Mouse (Mus musculus) midbrain, embryonic 10.5 days (tissue): Measurements from ENCODE around the gene Epha3. TPM values are rescaled to one million over a fixed set of nuclear protein-coding genes. Genes with fewer than 3 reads are reported as not detected.

Source experiments
- DNase-seq: peaks from one replicate; pipeline ENCODE4 v3.0.0-alpha.2; 2017; ENCODE audit warnings: low spot score
- H3K27ac ChIP-seq: fragments of 300-500 bp; sonication (generic); replicated peaks from 2 replicates; pipeline ENCODE4 v1.5.1; 2016; ENCODE audit warnings: mild to moderate bottlenecking
- H3K27me3 ChIP-seq: fragments of 300-500 bp; sonication (generic); 2 replicates; pipeline ENCODE4 v1.6.1; 2016; ENCODE audit warnings: low read depth, mild to moderate bottlenecking; ENCODE audit not compliant: poor library complexity, severe bottlenecking
- H3K36me3 ChIP-seq: fragments of 300-500 bp; sonication (generic); 2 replicates; pipeline ENCODE4 v1.6.1; 2016; ENCODE audit warnings: mild to moderate bottlenecking, moderate library complexity
- H3K4me1 ChIP-seq: fragments of 300-500 bp; sonication (generic); 2 replicates; pipeline ENCODE4 v1.6.1; 2016
- H3K4me3 ChIP-seq: fragments of 300-500 bp; sonication (generic); 2 replicates; pipeline ENCODE4 v1.5.1; 2016; ENCODE audit warnings: mild to moderate bottlenecking, moderate library complexity
- H3K9me3 ChIP-seq: fragments of 300-500 bp; sonication (generic); replicated peaks from 2 replicates; pipeline ENCODE4 v1.6.1; 2016; ENCODE audit warnings: mild to moderate bottlenecking
- WGBS: fragments of 180-500 bp; shearing (Covaris S2); methylation state at CpG from one replicate; pipeline ENCODE4 v1.1.7; 2016; 5-methylcytosine and 5-hydroxymethylcytosine counted together
- polyA plus RNA-seq: library from polyadenylated mRNA; unstranded; fragments of >200 nt; fragmentation: Nextera tagmentation; extraction: Ambion mirVana; gene quantifications from 2 replicates; pipeline ENCODE4 v1.2.1, GENCODE M21; 2016

Epha3 gene
- polyA plus RNA-seq, 1 experiment from 2014 or later = 26.7 TPM

- H3K9me3 ChIP-seq = no peaks in the 10 kb centered on the region
- no peaks in the 10 kb centered on the region for H3K27me3 ChIP-seq
- H3K36me3 ChIP-seq = no peaks in the 10 kb centered on the region
- H3K4me1 ChIP-seq = no peaks in the 10 kb centered on the region
- H3K4me3 ChIP-seq = no peak overlapping the region
- H3K27ac ChIP-seq = no peak overlapping the region
- DNase-seq = no peak
- WGBS = 87% methylated on average over 1 of the region's 1 CpGs
Observed at GRCm38 (mm10) chr16:63777811-63778210, 86.2 kb downstream of the Epha3 start.

GRCm38 (mm10) chr16:63772566-63772965, 91.4 kb downstream of the Epha3 start:
- Histone ChIP-seq H3K4me1 (no peaks in the 10 kb centered on the region), H3K27ac (no peak overlapping the region), H3K36me3 (no peaks in the 10 kb centered on the region), H3K9me3 (no peaks in the 10 kb centered on the region), H3K27me3 (no peaks in the 10 kb centered on the region), H3K4me3 (no peak overlapping the region)
- no peak for DNase-seq
- 95% methylated on average over 3 of the region's 3 CpGs for WGBS

- H3K4me1 ChIP-seq = no peaks in the 10 kb centered on the region
- WGBS = 92% methylated on average over 5 of the region's 5 CpGs
- no peak overlapping the region for H3K27ac ChIP-seq
- DNase-seq = no peak
- no peak overlapping the region for H3K4me3 ChIP-seq
- no peaks in the 10 kb centered on the region for H3K36me3 ChIP-seq
- no peaks in the 10 kb centered on the region for H3K9me3 ChIP-seq
- H3K27me3 ChIP-seq = no peaks in the 10 kb centered on the region
Observed at GRCm38 (mm10) chr16:63767589-63767988, 96.4 kb downstream of the Epha3 start.

- peaks cover 13% of the 10 kb centered on the region; the same call in 1 of the 2 replicates for H3K4me1 ChIP-seq
- WGBS = 88% methylated on average over 4 of the region's 4 CpGs
- no peaks in the 10 kb centered on the region for H3K9me3 ChIP-seq
Observed at GRCm38 (mm10) chr16:63761177-63761576, 102.8 kb downstream of the Epha3 start.

GRCm38 (mm10) chr16:63760112-63760511, 103.9 kb downstream of the Epha3 start:
- Histone ChIP-seq H3K36me3 (no peaks in the 10 kb centered on the region), H3K9me3 (no peaks in the 10 kb centered on the region), H3K27ac (no peak overlapping the region), H3K4me1 (peaks cover 13% of the 10 kb centered on the region; the same call in 1 of the 2 replicates), H3K4me3 (no peak overlapping the region), H3K27me3 (no peaks in the 10 kb centered on the region)
- WGBS = 61% methylated on average over 2 of the region's 2 CpGs
- no peak for DNase-seq

More at GRCm38 (mm10) chr16:63761177-63761576, 102.8 kb downstream of the Epha3 start:
- Histone ChIP-seq H3K4me3 (no peak overlapping the region), H3K36me3 (no peaks in the 10 kb centered on the region), H3K27ac (no peak overlapping the region), H3K27me3 (no peaks in the 10 kb centered on the region)
- no peak for DNase-seq

- H3K36me3 ChIP-seq = no peaks in the 10 kb centered on the region
- 0% methylated on average over 3 of the region's 3 CpGs for WGBS
- no peaks in the 10 kb centered on the region for H3K27me3 ChIP-seq
- no peaks in the 10 kb centered on the region for H3K9me3 ChIP-seq
- peak; percentile 36 for DNase-seq
- no peak overlapping the region for H3K4me3 ChIP-seq
- peak overlapping the region; percentile 55; the same call in 1 of the 2 replicates for H3K27ac ChIP-seq
- peaks cover 23% of the 10 kb centered on the region for H3K4me1 ChIP-seq
Observed at GRCm38 (mm10) chr16:63753052-63753451, 110.9 kb downstream of the Epha3 start.

- 41% methylated on average over 2 of the region's 2 CpGs for WGBS
- Histone ChIP-seq H3K4me1 (peaks cover 43% of the 10 kb centered on the region), H3K27ac (0 out of 2 replicates have a peak overlapping the region, but pooled peaks have one; percentile 38)
Observed at GRCm38 (mm10) chr16:63747817-63748216, 116.2 kb downstream of the Epha3 start.

GRCm38 (mm10) chr16:63745465-63745864, 118.5 kb downstream of the Epha3 start:
- Histone ChIP-seq H3K9me3 (no peaks in the 10 kb centered on the region), H3K4me3 (no peak overlapping the region), H3K36me3 (no peaks in the 10 kb centered on the region), H3K27me3 (no peaks in the 10 kb centered on the region), H3K27ac (no peak overlapping the region; the same call in 1 of the 2 replicates), H3K4me1 (peaks cover 35% of the 10 kb centered on the region)
- no peak for DNase-seq
- 47% methylated on average over 5 of the region's 5 CpGs for WGBS

More at GRCm38 (mm10) chr16:63747817-63748216, 116.2 kb downstream of the Epha3 start:
- Histone ChIP-seq H3K9me3 (no peaks in the 10 kb centered on the region), H3K36me3 (no peaks in the 10 kb centered on the region), H3K4me3 (no peak overlapping the region), H3K27me3 (no peaks in the 10 kb centered on the region)
- no peak for DNase-seq

GRCm38 (mm10) chr16:63743208-63743854, 120.6 kb downstream of the Epha3 start:
- Histone ChIP-seq H3K4me1 (peaks cover 32% of the 10 kb centered on the region), H3K27me3 (no peaks in the 10 kb centered on the region)

GRCm38 (mm10) chr16:63719235-63719634, 144.7 kb downstream of the Epha3 start:
- DNase-seq = no peak
- no peaks in the 10 kb centered on the region for H3K36me3 ChIP-seq
- H3K9me3 ChIP-seq = no peaks in the 10 kb centered on the region
- no peak overlapping the region for H3K27ac ChIP-seq
- no peak overlapping the region for H3K4me3 ChIP-seq
- H3K27me3 ChIP-seq = no peaks in the 10 kb centered on the region
- H3K4me1 ChIP-seq = no peaks in the 10 kb centered on the region
- WGBS = 71% methylated on average over 1 of the region's 1 CpGs

More at GRCm38 (mm10) chr16:63743208-63743854, 120.6 kb downstream of the Epha3 start:
- no peaks in the 10 kb centered on the region for H3K9me3 ChIP-seq
- no peaks in the 10 kb centered on the region for H3K36me3 ChIP-seq
- H3K27ac ChIP-seq = no peak overlapping the region
- WGBS = 64% methylated on average over 9 of the region's 9 CpGs
- no peak for DNase-seq
- no peak overlapping the region for H3K4me3 ChIP-seq

- Histone ChIP-seq H3K4me3 (no peak overlapping the region), H3K9me3 (no peaks in the 10 kb centered on the region), H3K4me1 (no peaks in the 10 kb centered on the region), H3K27ac (no peak overlapping the region), H3K36me3 (no peaks in the 10 kb centered on the region), H3K27me3 (no peaks in the 10 kb centered on the region)
- 95% methylated on average over 4 of the region's 4 CpGs for WGBS
- DNase-seq = no peak
Observed at GRCm38 (mm10) chr16:63717317-63717716, 146.7 kb downstream of the Epha3 start.

GRCm38 (mm10) chr16:63706912-63707868, 156.8 kb downstream of the Epha3 start:
- Histone ChIP-seq H3K27ac (no peak overlapping the region), H3K27me3 (no peaks in the 10 kb centered on the region), H3K4me3 (no peak overlapping the region), H3K4me1 (no peaks in the 10 kb centered on the region), H3K36me3 (no peaks in the 10 kb centered on the region), H3K9me3 (no peaks in the 10 kb centered on the region)
- 87% methylated on average over 17 of the region's 17 CpGs for WGBS
- DNase-seq = no peak

GRCm38 (mm10) chr16:63689371-63689770, 174.6 kb downstream of the Epha3 start:
- H3K36me3 ChIP-seq = no peaks in the 10 kb centered on the region
- H3K27ac ChIP-seq = no peak overlapping the region
- WGBS = 94% methylated on average over 3 of the region's 3 CpGs
- H3K4me3 ChIP-seq = no peak overlapping the region
- no peaks in the 10 kb centered on the region for H3K4me1 ChIP-seq
- no peaks in the 10 kb centered on the region for H3K9me3 ChIP-seq
- no peak for DNase-seq
- H3K27me3 ChIP-seq = no peaks in the 10 kb centered on the region
